Mouse (Mus musculus) lung, embryonic 14.5 days (tissue): ENCODE measurements around the gene Tmem191c. TPM values are rescaled to one million over a fixed set of nuclear protein-coding genes. Genes with fewer than 3 reads are reported as not detected.
A peak's percentile ranks its signal among the peaks of the same experiment; 100 is the strongest.

Experiments used
- ATAC-seq: fragments of 200-750 bp; cut with Nextera tagmentation; 2 replicates; pipeline ENCODE4 v1.8.0; 2017; ENCODE audit warnings: mild to moderate bottlenecking, moderate TSS enrichment, moderate library complexity; ENCODE audit not compliant: insufficient read depth
- DNase-seq: peaks from one replicate; pipeline ENCODE4 v3.0.0-alpha.2; 2015
- H3K27ac ChIP-seq: fragments of 300-500 bp; sonication (generic); 2 replicates; pipeline ENCODE4 v1.5.1; 2014; ENCODE audit warnings: low read depth, mild to moderate bottlenecking, moderate library complexity
- H3K27me3 ChIP-seq: fragments of 300-500 bp; sonication (generic); 2 replicates; pipeline ENCODE4 v1.6.1; 2014; ENCODE audit warnings: low read length, control low read depth; ENCODE audit not compliant: insufficient read depth
- H3K36me3 ChIP-seq: fragments of 300-500 bp; sonication (generic); 2 replicates; pipeline ENCODE4 v1.6.1; 2014; ENCODE audit warnings: control low read depth; ENCODE audit not compliant: insufficient read depth
- H3K4me1 ChIP-seq: fragments of 300-500 bp; sonication (generic); 2 replicates; pipeline ENCODE4 v1.6.1; 2014; ENCODE audit warnings: antibody characterized with exemption, control low read depth; ENCODE audit not compliant: insufficient read depth
- H3K4me2 ChIP-seq: fragments of 300-500 bp; sonication (generic); 2 replicates; pipeline ENCODE4 v1.6.1; 2014; ENCODE audit warnings: mild to moderate bottlenecking
- H3K4me3 ChIP-seq: fragments of 300-500 bp; sonication (generic); 2 replicates; pipeline ENCODE4 v1.5.1; 2014; ENCODE audit warnings: low read depth, low read length
- H3K9ac ChIP-seq: fragments of 300-500 bp; sonication (generic); 2 replicates; pipeline ENCODE4 v1.6.1; 2014
- H3K9me3 ChIP-seq: fragments of 300-500 bp; sonication (generic); 2 replicates; pipeline ENCODE4 v1.6.1; 2016; ENCODE audit warnings: low read depth, low read length, control low read depth
- CTCF ChIP-seq: IDR thresholded peaks from 2 replicates; pipeline ENCODE4 v1.5.1; 2016; ENCODE audit warnings: antibody characterized with exemption, low read depth
- WGBS: fragments of 180-500 bp; shearing (Covaris S2); extraction: QIAGEN DNeasy Blood & Tissue Kit; methylation state at CpG from one replicate; pipeline ENCODE4 v1.1.7; 2014; 5-methylcytosine and 5-hydroxymethylcytosine counted together
- polyA plus RNA-seq: library from polyadenylated mRNA; unstranded; fragments of >200 nt; fragmentation: Nextera tagmentation; extraction: Ambion mirVana; gene quantifications from 2 replicates; pipeline ENCODE4 v1.2.1, GENCODE M21; 2014

Tmem191c gene
- polyA plus RNA-seq, 1 experiment from 2014 or later: 6.7 TPM

DNA sequence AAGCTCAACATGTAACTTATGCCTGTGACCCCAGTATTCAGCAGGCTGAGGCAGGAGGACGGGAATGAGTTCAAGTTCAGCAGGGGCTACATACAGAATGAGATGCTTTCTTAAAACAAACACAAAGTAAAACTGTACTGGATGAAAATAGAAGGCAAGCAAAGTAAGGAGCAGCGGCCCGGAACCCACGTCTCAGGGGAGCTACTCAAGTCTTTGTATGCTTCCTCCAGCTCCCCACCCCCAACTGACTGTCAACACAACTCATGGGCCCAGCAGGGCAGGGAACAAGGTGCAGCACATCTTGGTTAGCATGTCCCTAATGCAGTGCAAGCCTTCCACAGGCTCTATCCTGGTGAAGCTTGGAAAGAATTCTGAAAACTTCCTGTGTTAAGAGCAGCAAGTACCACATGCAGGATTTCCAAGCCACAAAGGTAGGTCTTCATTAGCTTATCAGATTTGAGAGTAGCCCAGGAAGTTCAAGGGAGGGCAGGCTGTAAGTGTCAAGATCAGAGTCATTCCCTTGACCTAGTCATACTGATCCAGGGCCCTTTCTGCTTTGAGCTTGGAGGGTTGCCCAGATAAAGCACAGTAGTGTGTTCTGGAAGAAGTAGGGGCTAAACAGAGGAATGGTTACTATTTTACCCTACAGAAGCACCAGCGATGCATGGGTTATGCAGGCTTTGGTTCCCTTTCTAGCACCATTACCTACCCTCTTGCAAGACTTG lies 27.8 kb downstream of the Tmem191c start:
- H3K9ac ChIP-seq: no peak overlapping the region
- H3K27me3 ChIP-seq: no peaks in the 10 kb centered on the region
- 84% methylated on average over 5 of the region's 5 CpGs for WGBS
- H3K4me2 ChIP-seq: no peak overlapping the region
- no peaks in the 10 kb centered on the region for H3K9me3 ChIP-seq
- ATAC-seq: no peak
- DNase-seq: no peak
- no peak overlapping the region for H3K27ac ChIP-seq
- TF ChIP-seq CTCF: no peak
- H3K36me3 ChIP-seq: peaks cover 64% of the 10 kb centered on the region
- no peak overlapping the region for H3K4me3 ChIP-seq
- no peaks in the 10 kb centered on the region for H3K4me1 ChIP-seq

DNA sequence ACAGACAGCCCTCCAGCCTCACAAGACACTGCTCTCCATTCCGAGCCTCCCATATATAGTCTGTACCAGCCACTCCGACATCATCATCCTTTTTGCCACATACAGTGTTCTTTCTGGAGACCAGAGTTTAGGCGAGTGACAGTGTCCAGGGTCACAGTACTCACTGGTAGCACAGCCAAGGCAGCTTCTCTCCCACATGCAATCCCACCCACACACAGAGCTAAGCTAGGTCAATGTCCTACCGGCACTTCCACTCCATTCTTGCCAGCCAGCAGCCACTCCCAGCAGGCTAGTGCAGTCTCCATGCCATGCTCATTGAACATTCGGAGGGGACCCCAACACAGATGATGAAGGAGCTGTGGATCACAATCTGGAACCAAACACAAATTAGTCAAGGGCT lies 31.6 kb downstream of the Tmem191c start:
- ATAC-seq (no peak), DNase-seq (no peak)
- Histone ChIP-seq H3K9me3 (no peaks in the 10 kb centered on the region), H3K27me3 (no peaks in the 10 kb centered on the region), H3K4me3 (no peak overlapping the region), H3K4me1 (no peaks in the 10 kb centered on the region), H3K36me3 (peaks cover 55% of the 10 kb centered on the region), H3K27ac (no peak overlapping the region), H3K4me2 (no peak overlapping the region), H3K9ac (no peak overlapping the region)
- WGBS: 91% methylated on average over 5 of the region's 5 CpGs
- TF ChIP-seq CTCF: no peak

DNA sequence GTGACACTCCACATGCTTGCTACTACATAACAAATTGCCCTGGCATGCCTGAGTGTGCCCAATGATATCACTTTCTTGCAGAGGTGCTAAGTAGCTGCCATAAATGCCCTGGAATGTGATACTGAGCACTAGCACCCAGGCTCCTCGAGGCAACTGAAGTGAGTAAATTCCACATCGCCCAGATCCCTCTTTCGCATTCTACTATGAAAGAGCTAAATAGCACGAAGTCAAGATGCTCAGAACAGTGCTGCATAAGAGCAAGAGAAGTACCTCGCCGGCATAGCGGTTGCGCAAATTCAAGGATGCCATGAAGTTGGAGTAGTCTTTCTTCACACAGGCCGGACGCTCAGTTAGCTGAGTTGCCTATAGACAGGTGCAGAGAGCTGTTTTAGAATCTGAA lies 33.2 kb downstream of the Tmem191c start:
- H3K27ac ChIP-seq: no peak overlapping the region
- H3K4me2 ChIP-seq: no peak overlapping the region
- TF ChIP-seq CTCF: no peak
- ATAC-seq (no peak), DNase-seq (no peak)
- H3K27me3 ChIP-seq: no peaks in the 10 kb centered on the region
- no peak overlapping the region for H3K9ac ChIP-seq
- peaks cover 53% of the 10 kb centered on the region; the same call in 1 of the 2 replicates for H3K36me3 ChIP-seq
- no peaks in the 10 kb centered on the region for H3K4me1 ChIP-seq
- H3K4me3 ChIP-seq: no peak overlapping the region
- H3K9me3 ChIP-seq: no peaks in the 10 kb centered on the region
- WGBS: 91% methylated on average over 10 of the region's 10 CpGs

DNA sequence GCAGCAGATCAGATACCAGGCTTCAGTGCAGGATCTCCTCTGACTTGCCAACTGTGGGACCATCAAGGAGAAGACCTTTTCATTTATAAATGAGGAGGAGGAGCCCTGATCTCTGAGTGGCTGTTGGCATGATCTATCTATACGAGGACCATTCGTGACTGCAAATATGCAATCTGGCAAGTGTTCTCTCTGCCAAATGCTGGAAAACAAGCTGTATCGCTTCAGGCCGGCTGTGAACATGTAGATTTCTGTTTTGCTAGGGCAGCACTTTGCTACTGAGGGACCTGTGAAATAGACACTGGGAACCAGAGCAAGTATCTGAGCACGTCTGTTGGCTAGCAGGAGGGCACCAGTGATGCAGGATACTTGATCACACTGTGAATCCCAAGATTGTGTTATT lies 36.7 kb downstream of the Tmem191c start:
- TF ChIP-seq CTCF: no peak
- DNase-seq: no peak
- 90% methylated on average over 5 of the region's 5 CpGs for WGBS
- Histone ChIP-seq H3K9me3 (no peaks in the 10 kb centered on the region), H3K36me3 (peaks cover 60% of the 10 kb centered on the region), H3K27me3 (no peaks in the 10 kb centered on the region), H3K4me2 (no peak overlapping the region), H3K9ac (no peak overlapping the region), H3K27ac (no peak overlapping the region), H3K4me3 (no peak overlapping the region), H3K4me1 (no peaks in the 10 kb centered on the region)
- no peak for ATAC-seq

- no peak overlapping the region for H3K27ac ChIP-seq
- no peak overlapping the region for H3K4me2 ChIP-seq
- H3K4me1 ChIP-seq: no peaks in the 10 kb centered on the region
- no peak for DNase-seq
- H3K9me3 ChIP-seq: no peaks in the 10 kb centered on the region
- 93% methylated on average over 7 of the region's 7 CpGs for WGBS
- ATAC-seq: no peak
- no peak overlapping the region for H3K4me3 ChIP-seq
- H3K36me3 ChIP-seq: peaks cover 47% of the 10 kb centered on the region
- no peak for TF ChIP-seq CTCF
- no peaks in the 10 kb centered on the region for H3K27me3 ChIP-seq
- H3K9ac ChIP-seq: no peak overlapping the region
These were observed 40.7 kb downstream of the Tmem191c start for GRCm38 (mm10) chr16:17316554-17316953.

- Histone ChIP-seq H3K9ac (no peak overlapping the region; the same call in 1 of the 2 replicates), H3K36me3 (peaks cover 38% of the 10 kb centered on the region), H3K9me3 (no peaks in the 10 kb centered on the region), H3K4me1 (no peaks in the 10 kb centered on the region), H3K27me3 (no peaks in the 10 kb centered on the region), H3K4me3 (no peak overlapping the region), H3K27ac (no peak overlapping the region), H3K4me2 (no peak overlapping the region)
- ATAC-seq (no peak), DNase-seq (peak; percentile 82)
- WGBS: 37% methylated on average over 5 of the region's 5 CpGs
- TF ChIP-seq CTCF: no peak
These were observed 45.6 kb downstream of the Tmem191c start for GRCm38 (mm10) chr16:17321481-17321880.

GRCm38 (mm10) chr16:17324745-17325144 lies 48.9 kb downstream of the Tmem191c start:
- DNase-seq (no peak), ATAC-seq (no peak)
- 89% methylated on average over 5 of the region's 5 CpGs for WGBS
- Histone ChIP-seq H3K36me3 (peaks cover 19% of the 10 kb centered on the region; the same call in 1 of the 2 replicates), H3K27ac (no peak overlapping the region), H3K4me2 (no peak overlapping the region), H3K9me3 (no peaks in the 10 kb centered on the region), H3K27me3 (no peaks in the 10 kb centered on the region), H3K4me3 (no peak overlapping the region), H3K9ac (no peak overlapping the region), H3K4me1 (no peaks in the 10 kb centered on the region)
- no peak for TF ChIP-seq CTCF
